In genomic region chr14:52024133-52024532, GRCm38 (mm10) we compare ENCODE assay signal across 1 mouse cellular context.
TF ChIP-seq lines count a peak whose summit lies in the region.

No protein-coding gene starts in this region.

TF ChIP-seq in MEL, 35 proteins besides CTCF, POLR2A, EP300 and RAD21:
- TF ChIP-seq KAT2A (conservative IDR thresholded peaks at IDR 0.05; ENCODE audit: low read depth, low read length) (no peak), MXI1 (IDR thresholded peaks at IDR 0.05; ENCODE audit: low read depth, low read length) (0 out of 2 replicates have a peak, but pooled peaks have one; percentile 20), GABPA (IDR thresholded peaks at IDR 0.05; ENCODE audit: low read depth, low read length) (peak; percentile 75), MAZ (IDR thresholded peaks at IDR 0.05; ENCODE audit: low read depth, low read length) (no peak), SIN3A (IDR thresholded peaks at IDR 0.05; ENCODE audit: low read length) (0 out of 2 replicates have a peak, but pooled peaks have one; percentile 11)
